Mouse (Mus musculus) embryo, embryonic 9.5 days (tissue): ENCODE measurements at regions not wholly inside any gene's neighbourhood (a gene's known extent, or its start where the extent isn't known, plus 50 kb on each side); places are given as distances from the start of the nearest gene placed in this dataset.

Source experiments
- DNase-seq: peaks from one replicate; pipeline ENCODE4 v3.0.0-alpha.2; 2017; ENCODE audit errors: extremely low spot score

DNA sequence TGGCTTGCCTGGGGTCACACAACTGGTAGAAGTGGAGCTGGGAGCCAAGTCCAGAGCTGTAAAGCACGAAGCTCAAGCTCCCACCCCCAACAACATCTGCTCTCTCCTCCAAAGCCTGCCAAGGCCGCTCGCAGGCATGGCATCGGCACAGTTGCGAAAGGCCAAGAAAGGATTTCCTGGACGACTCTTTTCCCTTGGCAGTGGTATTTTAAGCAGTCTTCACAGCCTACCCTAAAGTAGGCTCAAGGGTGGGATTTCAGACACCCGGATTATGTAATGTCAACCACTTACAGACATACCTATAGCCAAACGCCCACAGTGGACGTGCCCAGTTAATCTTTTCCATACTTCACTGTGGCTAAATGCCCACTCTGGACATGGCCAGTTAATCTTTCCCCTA, 162.6 kb downstream of the Inhbb start:
- DNase-seq = no peak

GRCm38 (mm10) chr1:119256769-119257168, 165.3 kb downstream of the Inhbb start:
- DNase-seq = no peak

- DNase-seq = no peak
These were observed 166.0 kb downstream of the Inhbb start for GRCm38 (mm10) chr1:119256097-119256473.

- no peak for DNase-seq
These were observed 166.5 kb downstream of the Inhbb start for GRCm38 (mm10) chr1:119255386-119256096.

DNA sequence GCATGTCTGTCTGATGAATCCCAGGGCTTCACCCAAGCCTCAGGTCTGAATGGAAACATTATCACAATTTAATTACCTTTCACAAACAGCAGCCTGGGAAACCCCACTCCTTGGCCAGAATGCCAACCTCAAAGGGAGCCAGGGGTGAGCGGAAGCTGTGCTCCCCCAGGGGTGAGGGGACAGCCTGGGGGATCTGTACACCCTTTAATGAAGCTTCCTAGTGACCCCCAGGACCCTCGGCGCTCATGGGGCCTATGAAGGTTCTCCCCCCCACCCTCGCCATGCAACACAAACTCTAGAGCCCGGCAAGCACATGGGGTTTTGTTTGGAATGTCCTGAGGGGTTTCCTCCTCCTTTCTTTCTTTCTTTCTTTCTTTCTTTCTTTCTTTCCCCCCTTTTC, 167.1 kb downstream of the Inhbb start:
- no peak for DNase-seq

DNA sequence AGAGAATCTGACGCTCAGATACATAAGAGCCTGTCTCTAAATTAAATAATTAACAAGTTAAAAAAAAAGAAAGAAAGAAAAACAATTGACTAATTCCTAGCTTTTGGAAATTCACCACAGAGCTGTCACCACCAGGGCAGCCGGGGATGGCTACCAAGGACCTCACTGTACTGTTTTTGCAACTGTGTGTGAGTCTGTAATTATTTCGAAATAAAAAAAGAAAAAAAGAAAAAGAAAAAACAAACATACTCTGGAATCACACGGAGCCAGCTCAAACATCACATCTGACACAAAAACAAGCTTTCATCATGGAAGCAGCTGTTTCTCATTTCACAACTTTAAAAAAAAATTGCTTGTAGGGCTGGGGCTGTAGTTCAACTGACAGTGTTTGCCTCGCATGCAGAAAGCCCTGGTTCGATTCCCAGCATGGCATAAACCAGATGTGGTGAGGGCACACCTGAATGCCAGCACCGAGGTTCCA, 168.6 kb downstream of the Inhbb start:
- DNase-seq = no peak

DNA sequence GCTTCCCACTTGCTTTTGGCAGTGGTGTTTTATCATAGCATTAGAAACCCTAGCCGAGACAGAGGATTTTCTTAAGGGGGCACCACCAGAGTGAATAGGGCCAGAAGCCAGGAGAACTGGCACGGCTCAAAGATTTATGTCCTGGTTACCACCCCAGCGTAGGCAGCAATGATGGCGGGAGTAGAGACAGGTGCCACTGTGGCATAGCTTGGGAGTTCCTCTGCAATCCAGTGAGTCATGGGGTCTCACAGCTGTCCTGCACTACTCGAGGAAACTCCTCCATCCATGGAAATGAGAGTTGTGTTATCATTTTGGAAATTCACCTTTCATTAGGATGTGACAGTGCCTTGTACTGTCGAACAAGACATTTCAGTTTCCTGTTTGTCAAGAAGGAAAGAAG, 169.6 kb downstream of the Inhbb start:
- no peak for DNase-seq

DNA sequence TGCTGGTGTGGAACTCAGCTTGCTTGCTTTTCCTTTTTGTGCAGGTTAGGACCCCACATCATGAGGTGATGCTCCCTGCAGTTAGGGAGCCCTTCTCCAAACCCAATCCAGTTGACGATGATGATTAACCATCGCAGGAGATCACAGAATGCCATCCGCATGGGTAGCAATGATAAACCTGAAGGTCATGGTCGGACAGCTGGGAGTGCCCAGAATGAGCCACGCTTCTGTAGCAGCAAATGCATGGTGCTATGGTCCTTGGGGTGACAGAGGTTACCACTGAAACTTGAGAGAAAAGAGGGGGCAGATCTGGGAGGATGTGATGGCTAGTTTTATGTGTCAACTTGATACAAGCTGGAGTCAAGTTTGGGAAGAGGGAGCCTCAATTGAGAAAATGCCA, 170.3 kb downstream of the Inhbb start:
- DNase-seq = no peak

- DNase-seq = no peak
These were observed 173.1 kb downstream of the Inhbb start for GRCm38 (mm10) chr1:119248776-119249495.

- no peak for DNase-seq
These were observed 174.9 kb downstream of the Inhbb start for GRCm38 (mm10) chr1:119247117-119247516.

GRCm38 (mm10) chr1:119238463-119238862, 183.6 kb downstream of the Inhbb start:
- DNase-seq = no peak

DNA sequence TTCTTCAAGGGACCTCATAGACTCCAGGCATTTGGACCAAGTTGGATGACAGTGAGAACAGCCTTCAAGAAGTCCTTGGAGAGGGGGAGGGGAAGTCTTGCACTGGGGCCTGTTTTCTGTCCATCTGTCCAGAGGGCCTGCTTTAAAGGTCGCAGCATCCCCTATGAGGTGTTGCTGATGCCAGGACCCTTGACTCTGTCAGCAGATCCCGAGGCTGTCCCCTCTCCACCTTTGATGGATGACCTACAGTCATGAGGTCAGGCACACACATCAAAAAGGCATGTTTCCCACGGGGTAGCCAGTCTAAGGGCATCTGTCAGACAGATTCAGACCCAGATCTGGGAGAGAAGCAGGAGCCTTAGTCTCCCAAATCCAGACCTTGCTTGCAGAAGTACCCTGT, 183.4 kb upstream of the Gli2 start:
- DNase-seq = peak; percentile 44

DNA sequence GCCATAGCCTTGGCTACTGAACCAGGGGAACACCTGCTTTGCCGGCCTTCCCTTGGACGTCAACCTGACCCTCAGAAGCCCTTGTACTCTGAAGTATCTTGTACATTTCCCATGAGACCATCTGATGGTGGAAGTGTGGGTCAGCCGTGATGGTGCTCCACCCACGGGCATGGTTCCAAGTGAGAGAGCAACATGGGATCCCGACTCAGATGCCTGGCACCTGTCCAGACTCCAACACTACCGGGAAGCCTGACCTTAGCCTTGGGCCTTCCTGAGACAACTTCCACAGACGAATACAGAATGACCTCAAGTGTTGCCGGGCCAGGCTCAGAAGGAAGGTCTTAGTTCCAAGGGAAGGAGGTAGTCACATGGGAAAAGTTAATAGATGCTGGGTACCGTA, 181.0 kb upstream of the Gli2 start:
- DNase-seq = no peak

- DNase-seq = no peak
These were observed 173.6 kb upstream of the Gli2 start for GRCm38 (mm10) chr1:119226996-119227395.

- no peak for DNase-seq
These were observed 170.5 kb upstream of the Gli2 start for GRCm38 (mm10) chr1:119223876-119224275.

DNA sequence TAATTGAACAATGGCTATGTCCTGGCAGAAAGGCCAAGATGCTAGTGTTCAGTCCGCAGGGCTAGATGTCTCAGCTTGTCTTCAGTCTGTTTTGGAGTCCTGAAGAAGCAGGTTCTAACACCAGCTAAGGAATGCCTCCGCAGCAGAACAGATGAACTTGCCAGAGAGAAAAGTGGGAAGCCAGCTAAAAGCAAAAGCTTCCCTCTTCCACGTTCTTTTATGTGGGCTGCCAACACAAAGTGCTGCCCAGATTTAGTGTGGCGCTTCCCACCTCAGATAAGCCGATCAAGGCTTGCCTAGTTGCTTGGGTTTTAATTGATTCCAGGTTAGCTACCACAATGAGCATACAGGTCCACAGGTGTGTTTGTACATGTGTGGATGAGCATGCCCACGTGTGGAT, 168.5 kb upstream of the Gli2 start:
- no peak for DNase-seq

DNA sequence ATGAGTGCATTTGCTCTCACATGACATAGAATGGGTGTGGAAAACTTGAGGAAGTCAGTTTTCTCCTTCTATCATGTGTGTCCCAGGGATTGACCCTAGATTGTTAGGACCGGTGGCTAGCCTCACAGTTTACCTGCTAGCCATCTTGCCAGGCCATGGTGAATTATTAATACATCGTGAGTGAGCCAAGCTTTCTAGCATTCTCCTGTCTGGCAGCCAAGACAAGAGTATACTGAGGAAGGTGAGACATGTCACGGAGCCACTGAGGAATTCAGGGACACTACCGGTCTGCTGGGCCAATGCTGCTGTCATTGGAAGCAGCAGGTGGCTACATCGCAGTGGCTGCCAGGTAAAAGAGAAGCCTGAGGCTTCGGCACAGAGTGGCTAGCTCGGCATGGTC, 167.6 kb upstream of the Gli2 start:
- DNase-seq = no peak

- DNase-seq = no peak
These were observed 166.4 kb upstream of the Gli2 start for GRCm38 (mm10) chr1:119219817-119220216.

DNA sequence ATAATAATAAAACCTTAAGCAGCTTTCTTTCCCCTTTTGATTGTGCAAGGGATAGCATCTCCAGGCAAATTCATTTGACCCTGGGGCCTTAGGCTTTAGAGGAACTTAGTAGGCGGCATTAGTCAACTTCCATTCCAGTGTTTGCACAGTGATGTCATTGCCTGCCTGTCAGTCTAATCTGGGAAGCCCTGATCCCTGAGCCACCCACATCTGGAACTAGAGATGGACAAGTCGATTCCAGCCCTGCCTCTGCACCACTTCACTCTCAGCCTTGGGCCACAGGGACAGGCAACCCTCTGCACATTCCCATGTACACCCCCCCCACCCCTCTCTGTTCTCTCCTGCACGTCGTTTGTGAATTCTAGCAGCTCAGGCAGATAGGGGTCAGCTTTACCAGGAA, 164.0 kb upstream of the Gli2 start:
- DNase-seq = no peak

GRCm38 (mm10) chr1:119209607-119210007, 156.2 kb upstream of the Gli2 start:
- no peak for DNase-seq

GRCm38 (mm10) chr1:119202456-119202855, 149.0 kb upstream of the Gli2 start:
- no peak for DNase-seq

DNA sequence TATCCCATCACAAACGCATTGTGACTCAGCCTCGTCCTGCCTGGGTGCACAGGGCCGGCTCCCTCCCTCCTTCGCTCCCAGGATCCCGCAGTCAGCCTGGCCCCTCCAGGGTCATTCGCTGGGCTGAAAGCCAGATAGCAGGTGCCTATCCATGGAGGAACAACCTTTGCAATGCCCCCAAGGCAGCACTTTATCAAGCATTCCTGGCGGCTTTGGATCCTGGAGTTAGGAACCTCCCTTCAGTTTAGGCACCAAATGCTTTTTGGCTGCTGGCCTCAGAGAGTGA, 143.9 kb upstream of the Gli2 start:
- DNase-seq = no peak

DNA sequence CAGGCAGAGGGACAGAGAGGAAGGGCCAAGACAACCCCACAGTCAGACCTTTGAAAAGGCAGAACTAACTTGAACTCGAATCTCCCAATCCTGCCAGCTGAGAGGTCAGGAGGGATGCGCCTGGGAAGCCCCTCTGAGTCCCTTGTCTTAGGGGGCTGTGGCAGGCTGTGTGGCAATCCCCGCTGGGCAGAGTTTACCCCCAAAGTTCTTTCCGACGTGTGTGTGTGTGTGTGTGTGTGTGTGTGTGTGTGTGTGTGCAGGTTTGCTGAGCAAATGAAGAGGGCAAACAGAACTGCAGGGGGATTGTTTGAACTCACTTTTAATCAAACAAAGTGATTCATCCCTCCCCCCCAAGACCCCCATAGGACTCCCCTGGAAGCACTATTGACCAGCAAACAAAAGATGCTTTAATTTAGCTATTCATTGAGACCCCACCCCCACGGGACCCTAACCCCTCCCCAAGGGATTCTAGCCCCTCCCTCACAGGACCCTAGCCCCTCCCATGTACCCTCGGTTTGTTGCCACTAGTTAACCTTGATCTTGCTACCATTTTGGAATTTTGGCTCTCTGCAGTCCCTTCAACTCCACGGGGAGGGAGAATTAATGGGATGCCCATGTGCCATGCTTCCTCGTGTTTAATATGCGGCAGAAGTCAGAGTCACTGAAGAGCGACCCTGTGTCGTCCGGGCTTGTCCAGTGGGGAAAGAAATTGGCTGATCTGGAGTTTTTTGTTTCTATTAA, 143.4 kb upstream of the Gli2 start:
- no peak for DNase-seq
